Mouse (Mus musculus) heart, adult 2 months (tissue): ENCODE results near the gene Mrpl4.

Experiments
- CTCF ChIP-seq: fragments of 200-600 bp; IDR thresholded peaks from 2 replicates; pipeline ENCODE4 v1.8.1; 2022; ENCODE audit warnings: antibody characterized with exemption, mild to moderate bottlenecking, moderate library complexity
- EP300 ChIP-seq: fragments of 200-500 bp; IDR thresholded peaks from 2 replicates; pipeline ENCODE4 v1.6.1; 2011; ENCODE audit warnings: low read depth, low read length, control low read depth; ENCODE audit not compliant: insufficient read depth
- POLR2A ChIP-seq: fragments of 200-500 bp; IDR thresholded peaks from 2 replicates; pipeline ENCODE4 v1.6.1; 2011; ENCODE audit warnings: mild to moderate bottlenecking, low read depth, low read length, control low read depth; ENCODE audit not compliant: insufficient read depth

GRCm38 (mm10) chr9:20991587-20991986 lies 11.0 kb upstream of the Mrpl4 start:
- TF ChIP-seq CTCF (no peak), EP300 (no peak), POLR2A (no peak)
